Mouse (Mus musculus): ENCODE measurements around the gene Cdc42bpg.

DNA sequence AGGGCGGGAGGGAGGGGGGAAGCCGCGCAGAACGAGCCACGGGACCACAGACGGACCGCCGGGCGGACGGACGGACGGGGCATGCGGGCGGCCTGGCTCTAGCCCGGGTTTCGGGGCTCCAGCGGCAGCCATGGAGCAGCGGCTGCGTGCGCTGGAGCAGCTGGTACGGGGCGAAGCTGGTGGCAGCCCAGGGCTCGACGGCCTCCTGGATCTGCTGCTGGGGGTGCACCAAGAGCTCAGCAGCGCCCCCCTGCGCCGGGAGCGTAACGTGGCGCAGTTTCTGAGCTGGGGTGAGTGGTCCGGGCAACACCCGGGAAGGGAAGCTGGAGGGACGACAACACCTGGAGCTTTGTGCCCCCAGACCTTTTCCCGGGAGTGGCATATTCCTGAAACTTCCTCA is 330 bp downstream of the Cdc42bpg start:
- TF ChIP-seq CTCF (IDR thresholded peaks at IDR 0.05; ENCODE audit: low read depth) = peak; percentile 90
- TF ChIP-seq EP300 (IDR thresholded peaks at IDR 0.05; ENCODE audit: low read depth) = no peak
